Mouse (Mus musculus) hindbrain, embryonic 10.5 days (tissue): ENCODE measurements at regions not wholly inside any gene's neighbourhood (a gene's known extent, or its start where the extent isn't known, plus 50 kb on each side); places are given as distances from the start of the nearest gene placed in this dataset.

Experiments
- DNase-seq: peaks from one replicate; pipeline ENCODE4 v3.0.0-alpha.2; 2017; ENCODE audit warnings: low spot score
- H3K27ac ChIP-seq: fragments of 300-500 bp; sonication (generic); 2 replicates; pipeline ENCODE4 v1.5.1; 2016; ENCODE audit warnings: mild to moderate bottlenecking, moderate library complexity
- H3K27me3 ChIP-seq: fragments of 300-500 bp; sonication (generic); 2 replicates; pipeline ENCODE4 v1.6.1; 2016; ENCODE audit warnings: mild to moderate bottlenecking; ENCODE audit not compliant: poor library complexity, insufficient read depth, severe bottlenecking
- H3K36me3 ChIP-seq: fragments of 300-500 bp; sonication (generic); 2 replicates; pipeline ENCODE4 v1.6.1; 2016; ENCODE audit warnings: mild to moderate bottlenecking, moderate library complexity
- H3K4me1 ChIP-seq: fragments of 300-500 bp; sonication (generic); replicated peaks from 2 replicates; pipeline ENCODE4 v1.6.1; 2016; ENCODE audit warnings: mild to moderate bottlenecking
- H3K4me3 ChIP-seq: fragments of 300-500 bp; sonication (generic); 2 replicates; pipeline ENCODE4 v1.5.1; 2016; ENCODE audit warnings: mild to moderate bottlenecking, moderate library complexity
- H3K9me3 ChIP-seq: fragments of 300-500 bp; sonication (generic); 2 replicates; pipeline ENCODE4 v1.6.1; 2016; ENCODE audit warnings: mild to moderate bottlenecking, moderate library complexity
- WGBS: fragments of 180-500 bp; shearing (Covaris S2); methylation state at CpG from one replicate; pipeline ENCODE4 v1.1.7; 2016; 5-methylcytosine and 5-hydroxymethylcytosine counted together

GRCm38 (mm10) chr4:90003898-90004297, 214.7 kb upstream of the Zfp352 start:
- 90% methylated on average over 1 of the region's 1 CpGs for WGBS
- H3K4me3 ChIP-seq, result no peak overlapping the region
- no peaks in the 10 kb centered on the region for H3K9me3 ChIP-seq
- H3K27ac ChIP-seq, result no peak overlapping the region
- no peaks in the 10 kb centered on the region for H3K27me3 ChIP-seq
- DNase-seq, result no peak
- H3K4me1 ChIP-seq, result no peaks in the 10 kb centered on the region
- no peaks in the 10 kb centered on the region for H3K36me3 ChIP-seq

GRCm38 (mm10) chr4:90012723-90013122, 205.9 kb upstream of the Zfp352 start:
- DNase-seq, result no peak
- H3K27me3 ChIP-seq, result no peaks in the 10 kb centered on the region
- no peaks in the 10 kb centered on the region for H3K4me1 ChIP-seq
- no peak overlapping the region for H3K4me3 ChIP-seq
- no peaks in the 10 kb centered on the region for H3K36me3 ChIP-seq
- 94% methylated on average over 1 of the region's 1 CpGs for WGBS
- H3K27ac ChIP-seq, result no peak overlapping the region
- no peaks in the 10 kb centered on the region for H3K9me3 ChIP-seq

GRCm38 (mm10) chr4:90014203-90014602, 204.4 kb upstream of the Zfp352 start:
- H3K4me3 ChIP-seq, result no peak overlapping the region
- H3K27me3 ChIP-seq, result no peaks in the 10 kb centered on the region
- no peak for DNase-seq
- no peaks in the 10 kb centered on the region for H3K36me3 ChIP-seq
- no peaks in the 10 kb centered on the region for H3K9me3 ChIP-seq
- H3K4me1 ChIP-seq, result no peaks in the 10 kb centered on the region
- no peak overlapping the region for H3K27ac ChIP-seq
